Mouse (Mus musculus): ENCODE measurements around the gene Sox11. TPM values are rescaled to one million over a fixed set of nuclear protein-coding genes. Genes with fewer than 3 reads are reported as not detected.
A peak's percentile ranks its signal among the peaks of the same experiment; 100 is the strongest.

Gene Sox11
- total RNA-seq (2021): under 1 TPM; 0.02 TPM
- long read RNA-seq, experiment 1: 0 reads
- long read RNA-seq, experiment 2: 0 reads

DNA sequence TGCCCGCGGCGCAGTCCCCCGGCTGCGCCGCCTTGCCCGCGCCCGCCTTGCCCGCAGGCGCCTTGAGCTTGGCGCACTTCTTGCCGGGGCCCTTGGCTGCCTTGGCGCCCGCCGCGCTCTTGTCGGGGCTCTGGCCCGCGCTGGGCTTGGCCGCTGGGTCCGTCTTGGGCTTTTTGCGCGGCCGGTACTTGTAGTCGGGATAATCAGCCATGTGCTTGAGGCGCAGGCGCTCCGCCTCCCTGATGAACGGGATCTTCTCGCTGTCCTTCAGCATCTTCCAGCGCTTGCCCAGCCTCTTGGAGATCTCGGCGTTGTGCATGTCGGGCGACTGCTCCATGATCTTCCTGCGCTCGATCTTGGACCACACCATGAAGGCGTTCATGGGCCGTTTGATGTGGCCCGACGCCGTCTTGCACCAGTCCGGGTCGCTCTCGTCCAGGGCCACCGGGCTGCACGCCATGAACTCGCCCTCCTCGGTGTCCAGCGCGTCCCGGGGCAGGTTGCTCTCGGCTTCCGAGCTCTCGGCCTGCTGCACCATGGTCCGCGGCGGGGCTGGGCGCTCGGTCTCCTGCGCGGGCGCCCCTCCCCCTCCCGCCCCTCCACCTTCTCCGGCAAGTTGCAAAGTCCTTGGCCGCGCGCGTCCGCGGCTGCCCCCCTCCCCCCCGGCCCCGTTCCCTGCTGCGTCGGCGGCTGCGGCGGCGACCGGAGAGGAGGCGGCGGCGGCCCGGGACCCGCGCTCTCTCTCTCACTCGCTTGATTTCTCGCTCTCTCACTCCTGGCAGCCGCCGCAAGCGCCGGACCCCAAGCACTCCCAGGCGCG lies at the start of gene Sox11:
Sox11 (minus strand) TSS at position 704 of the 820 bp plus-strand sequence.
- no peak for DNase-seq (ENCODE audit: low spot score)

GRCm38 (mm10) chr12:27391652-27392305 lies 49.4 kb upstream of the Sox11 start:
- DNase-seq (ENCODE audit: low spot score): no peak

DNA sequence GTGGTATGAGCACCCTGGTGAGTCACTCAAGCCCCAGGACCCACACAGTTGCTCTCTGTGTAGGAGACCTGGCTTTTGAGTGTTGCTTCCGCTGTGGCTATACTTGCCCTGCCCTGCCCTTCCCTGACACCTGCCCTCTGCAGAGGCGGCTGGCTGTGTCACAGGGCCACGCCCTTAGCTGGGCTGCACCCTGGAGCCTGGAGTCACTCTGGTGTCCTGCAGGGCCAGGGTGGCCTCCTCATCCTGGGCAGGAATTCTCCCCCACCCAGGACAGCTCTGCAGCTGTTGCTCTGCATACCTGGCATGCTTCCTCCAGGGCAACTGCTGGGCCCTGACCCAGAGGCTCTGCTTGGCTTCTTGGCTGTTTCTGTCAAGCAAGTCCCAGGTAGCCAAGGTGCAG lies 48.1 kb upstream of the Sox11 start:
- no peak for DNase-seq (ENCODE audit: low spot score)

DNA sequence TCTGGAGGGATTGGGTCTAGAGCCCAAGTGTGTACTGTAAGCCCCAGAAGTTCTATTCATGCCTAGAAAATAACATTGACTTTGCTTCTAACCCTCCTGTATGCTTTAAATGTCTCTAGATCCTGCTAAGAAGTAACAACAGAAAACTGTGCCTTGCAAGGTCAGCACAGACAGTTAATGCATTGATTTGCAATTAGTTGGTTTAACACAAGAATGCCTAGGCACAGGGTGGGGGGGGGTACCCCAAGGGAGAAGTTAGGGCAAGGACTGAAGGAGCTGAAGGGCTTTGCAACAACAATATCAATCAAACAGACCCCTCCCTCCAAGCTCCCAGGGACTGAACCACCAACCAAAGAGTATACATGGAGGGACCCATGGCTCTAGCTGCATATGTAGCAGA lies 47.1 kb upstream of the Sox11 start:
- no peak for DNase-seq (ENCODE audit: low spot score)

DNA sequence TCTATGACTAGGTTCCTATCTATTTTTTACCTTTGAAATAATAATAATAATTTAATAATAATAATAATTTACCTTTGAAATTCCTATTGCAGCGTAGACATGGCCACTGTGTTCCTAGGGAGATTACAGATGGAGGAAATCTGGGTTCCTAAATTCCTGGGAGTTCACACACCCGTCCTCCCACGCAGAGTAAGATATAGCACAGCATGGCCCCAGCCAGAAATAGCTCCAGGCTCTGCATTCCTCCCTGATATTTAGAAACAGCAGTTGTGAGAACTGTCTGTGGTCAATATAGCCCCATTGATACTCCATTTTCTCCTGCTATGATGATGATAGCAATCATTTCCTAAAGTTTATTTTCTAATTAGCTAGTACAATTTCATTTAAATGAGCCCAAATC lies 30.1 kb upstream of the Sox11 start:
- no peak for DNase-seq (ENCODE audit: low spot score)

- DNase-seq (ENCODE audit: low spot score): no peak
Measured at GRCm38 (mm10) chr12:27370756-27371155, 28.4 kb upstream of the Sox11 start.

- no peak for DNase-seq (ENCODE audit: low spot score)
Measured at GRCm38 (mm10) chr12:27367476-27367875, 25.1 kb upstream of the Sox11 start.

DNA sequence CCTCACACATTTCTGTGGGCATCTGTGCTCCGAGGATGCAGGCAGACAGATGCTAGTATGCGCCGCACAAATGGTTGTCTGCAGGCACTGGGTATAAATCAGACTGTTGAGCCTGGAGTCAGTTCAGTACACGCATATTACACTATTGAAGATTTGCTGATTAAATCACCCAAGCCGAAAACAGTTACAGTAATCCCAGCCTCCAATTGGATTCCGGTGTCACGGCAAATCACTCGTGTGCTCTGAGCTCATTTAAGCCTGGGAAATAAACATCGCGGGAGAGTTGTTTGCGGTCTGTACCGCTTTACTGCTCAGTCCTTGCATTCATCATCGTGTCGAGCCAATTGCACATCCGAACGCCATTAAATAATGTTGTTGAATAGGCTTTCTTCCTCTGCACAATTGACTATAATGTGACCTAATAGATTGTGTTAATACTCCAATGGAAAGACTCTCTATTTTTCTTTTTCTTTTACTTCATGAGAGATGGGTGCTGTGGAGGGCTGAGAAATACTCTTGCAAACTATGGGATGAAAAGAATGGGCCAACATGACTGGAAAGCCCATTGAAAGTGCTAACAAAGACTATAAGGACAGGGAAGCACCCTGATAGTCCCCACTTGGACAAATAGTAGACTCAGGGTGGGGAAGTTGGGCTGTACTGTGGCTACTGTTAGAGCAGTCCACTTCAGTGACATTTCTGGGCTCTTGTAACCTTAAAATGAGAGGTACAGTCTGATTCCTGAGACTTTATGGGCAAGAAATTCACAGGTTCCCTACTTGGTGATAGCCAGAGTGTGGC lies 21.7 kb upstream of the Sox11 start:
- DNase-seq (ENCODE audit: low spot score): no peak

GRCm38 (mm10) chr12:27357076-27357637 lies 14.8 kb upstream of the Sox11 start:
- no peak for DNase-seq (ENCODE audit: low spot score)

DNA sequence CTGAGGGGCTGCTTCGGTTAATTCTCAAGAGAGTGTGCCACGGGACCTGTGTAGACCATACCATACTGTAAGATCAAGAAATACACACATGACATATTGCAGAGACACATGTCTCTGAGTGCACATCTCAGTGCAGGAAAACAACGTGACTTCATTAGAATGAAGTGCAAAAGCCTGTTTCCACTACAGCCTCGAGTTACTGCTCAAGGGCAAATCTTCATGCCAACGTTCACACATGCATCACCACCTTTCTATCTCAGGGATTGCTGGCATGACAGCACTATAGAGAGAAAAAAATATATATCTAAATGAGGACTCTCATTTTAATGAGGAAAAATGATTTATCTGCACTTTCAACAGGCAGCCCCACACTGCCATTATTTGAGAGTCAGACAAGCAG lies 14.2 kb upstream of the Sox11 start:
- no peak for DNase-seq (ENCODE audit: low spot score)

DNA sequence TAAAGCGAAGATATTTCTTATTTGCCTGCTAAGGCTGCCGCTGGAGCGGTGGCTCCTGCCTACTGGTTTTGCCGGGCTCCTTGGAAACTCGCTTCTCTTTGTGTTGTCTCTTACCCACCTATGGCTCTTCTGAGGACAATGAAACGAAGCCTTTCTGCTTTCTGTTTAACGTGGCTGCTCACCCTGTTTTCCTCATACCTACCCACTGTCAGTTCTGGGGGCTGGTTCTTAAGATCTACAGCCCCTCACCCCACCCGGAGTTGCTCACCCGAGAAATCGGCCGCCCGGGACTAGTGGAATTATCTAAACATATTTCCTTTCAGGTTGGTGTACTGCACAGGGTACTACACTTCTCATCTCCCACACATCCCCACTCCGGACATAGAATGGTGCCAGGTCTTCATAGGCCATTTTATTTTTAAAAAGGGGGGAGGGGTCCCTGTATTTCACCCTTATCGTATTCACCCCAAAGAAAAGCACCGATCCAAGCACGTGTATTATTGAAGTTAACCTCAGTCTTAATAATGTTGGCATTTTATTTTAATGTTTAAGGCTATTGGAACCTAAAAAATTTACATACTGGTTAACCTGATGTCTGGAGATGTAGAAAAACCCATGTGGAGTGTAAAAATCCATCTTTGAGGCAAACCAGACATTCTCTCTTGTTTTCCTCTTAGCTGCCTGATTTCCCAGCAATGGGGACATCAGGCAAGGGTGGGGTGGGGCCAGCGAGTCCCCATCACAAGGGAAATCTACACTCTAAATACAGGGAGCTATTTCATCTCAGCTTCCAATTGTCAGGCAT lies 1.4 kb upstream of the Sox11 start:
- no peak for DNase-seq (ENCODE audit: low spot score)

GRCm38 (mm10) chr12:27342691-27343605 lies 574 bp upstream of the Sox11 start:
- DNase-seq (ENCODE audit: low spot score): peak; percentile 9

- no peak for DNase-seq (ENCODE audit: low spot score)
Measured at GRCm38 (mm10) chr12:27341130-27341870, 1.1 kb downstream of the Sox11 start.

DNA sequence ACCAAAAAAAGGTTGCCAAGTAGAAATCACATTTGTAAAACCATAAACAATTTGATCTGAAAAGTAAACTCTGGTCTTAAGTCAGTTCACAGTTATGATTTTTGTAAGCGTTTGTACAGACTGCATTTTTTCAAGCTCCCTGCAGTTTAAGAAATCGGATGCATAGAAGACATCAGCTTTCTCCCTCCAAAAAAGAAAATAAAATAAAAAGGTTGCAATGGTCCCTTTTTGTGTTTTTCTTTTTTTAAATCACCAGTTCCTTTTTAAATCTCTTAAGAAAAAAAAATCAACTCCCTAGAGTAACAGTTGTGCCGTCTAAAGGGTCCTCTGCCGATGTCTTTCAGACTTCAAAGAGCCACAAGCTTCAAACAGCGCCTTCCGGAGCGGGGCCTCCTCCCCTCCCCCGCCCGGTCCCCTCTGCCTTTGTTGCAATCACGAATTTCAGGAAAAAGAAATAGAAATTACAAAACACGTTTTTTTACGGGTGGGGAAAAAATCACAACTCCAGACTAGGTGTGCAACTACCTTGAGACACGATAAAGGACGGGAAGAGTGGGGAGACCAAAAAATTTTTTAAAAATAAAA lies 1.8 kb downstream of the Sox11 start:
- DNase-seq (ENCODE audit: low spot score): no peak

DNA sequence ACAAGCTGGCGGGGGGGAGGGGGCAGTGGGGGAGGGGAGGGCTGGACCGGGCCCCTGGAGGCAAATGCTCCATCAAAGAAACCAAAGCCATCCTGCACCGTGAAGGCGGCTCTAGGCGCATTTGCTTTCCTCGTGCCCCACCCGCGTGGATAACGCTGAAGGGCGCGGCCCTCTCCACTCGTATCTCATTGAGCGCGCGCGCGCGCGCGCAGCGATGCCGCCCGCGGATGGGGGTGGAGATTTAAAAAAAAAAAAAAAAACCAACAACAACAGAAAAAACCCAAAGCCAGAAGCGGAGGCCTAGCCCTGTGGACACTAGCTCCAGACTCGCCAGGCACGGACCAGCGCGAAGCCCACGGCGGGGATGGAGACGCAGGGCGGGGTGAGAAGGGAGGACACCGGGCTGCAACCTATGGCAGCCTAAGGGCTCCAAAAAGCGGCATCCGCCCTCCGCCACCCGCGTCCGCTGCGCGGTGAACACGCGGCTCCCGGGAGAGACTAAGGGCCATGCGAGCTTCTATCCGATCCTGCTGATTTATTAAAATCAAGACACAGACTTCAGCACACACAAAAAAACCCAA lies 3.1 kb downstream of the Sox11 start:
- DNase-seq (ENCODE audit: low spot score): no peak

- no peak for DNase-seq (ENCODE audit: low spot score)
Measured at GRCm38 (mm10) chr12:27338721-27339170, 3.6 kb downstream of the Sox11 start.

GRCm38 (mm10) chr12:27338116-27338515 lies 4.3 kb downstream of the Sox11 start:
- no peak for DNase-seq (ENCODE audit: low spot score)

- DNase-seq (ENCODE audit: low spot score): no peak
Measured at GRCm38 (mm10) chr12:27337482-27337881, 4.9 kb downstream of the Sox11 start.
